Mouse (Mus musculus) cerebellum, adult 2 months (tissue): ENCODE results near the gene Spag16. TPM values are rescaled to one million over a fixed set of nuclear protein-coding genes. Genes with fewer than 3 reads are reported as not detected.
"Not testable (repeated sequence)": the region's sequence is repeated elsewhere in the genome, so short reads cannot be mapped to it uniquely, and the experiment has no call there.

Experiments
- DNase-seq, 2 experiments: peaks; one replicate each; pipeline ENCODE4 v3.0.0; 2021
- H3K27ac ChIP-seq: fragments of 200-500 bp; 2 replicates; pipeline ENCODE4 v1.5.1; 2012; ENCODE audit warnings: low read length, control low read depth, inconsistent platforms; ENCODE audit not compliant: insufficient read depth
- H3K27me3 ChIP-seq: fragments of 200-500 bp; 2 replicates; pipeline ENCODE4 v1.6.1; 2012; ENCODE audit warnings: inconsistent platforms, mild to moderate bottlenecking, low read length, moderate library complexity; ENCODE audit not compliant: control insufficient read depth, insufficient read depth
- H3K4me1 ChIP-seq: fragments of 200-500 bp; 2 replicates; pipeline ENCODE4 v1.6.1; 2011; ENCODE audit warnings: low read length; ENCODE audit not compliant: control insufficient read depth, insufficient read depth
- H3K4me3 ChIP-seq: fragments of 200-500 bp; replicated peaks from 2 replicates; pipeline ENCODE3; 2011; ENCODE audit warnings: mild to moderate bottlenecking, low read depth, low read length, control low read depth; ENCODE audit not compliant: insufficient read depth
- CTCF ChIP-seq: fragments of 200-500 bp; IDR thresholded peaks from 2 replicates; pipeline ENCODE4 v1.5.1; 2011; ENCODE audit warnings: low read depth, mild to moderate bottlenecking, control low read depth, low read length, moderate library complexity, borderline replicate concordance; ENCODE audit not compliant: insufficient read depth
- POLR2A ChIP-seq: fragments of 200-500 bp; IDR thresholded peaks from 2 replicates; pipeline ENCODE4 v1.6.1; 2011; ENCODE audit warnings: low read length, control low read depth, borderline replicate concordance; ENCODE audit not compliant: insufficient read depth
- WGBS: fragments of 180-500 bp; shearing (Covaris S2); methylation state at CpG from one replicate; pipeline ENCODE4 v1.1.7; 2018; 5-methylcytosine and 5-hydroxymethylcytosine counted together
- polyA plus RNA-seq: library from polyadenylated mRNA; depleted of rRNA; stranded (reverse); fragments of >200 nt; gene quantifications from 2 replicates; pipeline ENCODE4 v1.2.3, GENCODE M21; 2012

Gene Spag16
- polyA plus RNA-seq, 1 experiment, result 0.61 TPM

DNA sequence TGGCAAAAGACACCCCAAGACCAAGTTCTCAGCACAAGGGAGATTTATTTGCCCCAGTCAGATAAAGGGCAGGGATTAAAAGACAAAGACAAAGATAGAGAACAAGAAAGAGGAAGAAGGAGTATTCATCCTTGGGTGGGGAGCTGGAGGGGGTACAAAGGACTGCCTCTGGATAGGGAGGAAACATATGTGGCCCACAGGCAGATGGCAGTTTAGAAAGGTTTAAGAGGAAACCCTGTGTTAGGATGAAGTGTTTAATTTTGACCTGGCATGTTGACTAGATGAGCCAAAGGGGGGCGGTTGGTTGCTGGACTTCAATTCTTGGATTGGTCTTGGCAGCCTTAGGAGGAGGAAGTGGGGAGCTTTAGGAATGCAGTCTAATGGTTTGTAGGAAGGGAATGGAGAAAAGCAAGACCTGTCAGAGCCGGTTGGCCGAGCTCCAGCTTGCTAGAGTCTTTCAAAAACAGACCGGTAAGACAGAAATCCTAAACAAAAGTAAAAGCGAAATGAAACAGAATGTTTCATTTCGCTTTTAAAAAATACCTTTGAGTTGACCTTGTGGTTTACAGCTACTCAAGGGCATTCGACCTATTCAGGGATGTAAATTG is 2.2 kb downstream of the Spag16 start:
- Histone ChIP-seq H3K4me3 (no peak overlapping the region), H3K4me1 (no peaks in the 10 kb centered on the region), H3K27ac (no peak overlapping the region), H3K27me3 (no peaks in the 10 kb centered on the region; the same call in 1 of the 2 replicates)
- 65% methylated on average over 7 of the region's 7 CpGs for WGBS
- DNase-seq, result no peak
- TF ChIP-seq CTCF (no peak), POLR2A (no peak)

DNA sequence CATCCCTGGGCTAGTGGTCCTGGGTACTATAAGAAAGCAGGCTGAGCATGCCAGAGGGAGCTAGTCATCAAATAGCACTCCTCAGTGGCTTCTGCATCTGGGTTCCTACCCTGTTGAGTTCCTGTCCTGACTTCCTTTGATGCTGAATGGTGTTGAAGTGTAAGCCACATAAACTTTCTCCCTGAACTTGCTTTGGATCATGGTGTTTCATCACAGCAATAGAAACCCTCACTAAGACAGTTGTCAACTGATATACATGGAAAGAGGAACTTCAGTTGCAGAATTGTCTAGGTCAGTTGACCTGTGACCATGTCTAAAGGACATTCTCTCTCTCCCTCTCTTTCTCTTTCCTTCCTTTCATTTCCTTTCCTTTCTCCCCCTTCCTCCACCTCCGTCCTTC is 3.8 kb downstream of the Spag16 start:
- WGBS, result 79% methylated on average over 1 of the region's 1 CpGs
- Histone ChIP-seq H3K27me3 (no peaks in the 10 kb centered on the region; the same call in 1 of the 2 replicates), H3K4me3 (no peak overlapping the region), H3K4me1 (no peaks in the 10 kb centered on the region), H3K27ac (no peak overlapping the region)
- TF ChIP-seq POLR2A, result no peak
- TF ChIP-seq CTCF, result no peak
- DNase-seq, result no peak

DNA sequence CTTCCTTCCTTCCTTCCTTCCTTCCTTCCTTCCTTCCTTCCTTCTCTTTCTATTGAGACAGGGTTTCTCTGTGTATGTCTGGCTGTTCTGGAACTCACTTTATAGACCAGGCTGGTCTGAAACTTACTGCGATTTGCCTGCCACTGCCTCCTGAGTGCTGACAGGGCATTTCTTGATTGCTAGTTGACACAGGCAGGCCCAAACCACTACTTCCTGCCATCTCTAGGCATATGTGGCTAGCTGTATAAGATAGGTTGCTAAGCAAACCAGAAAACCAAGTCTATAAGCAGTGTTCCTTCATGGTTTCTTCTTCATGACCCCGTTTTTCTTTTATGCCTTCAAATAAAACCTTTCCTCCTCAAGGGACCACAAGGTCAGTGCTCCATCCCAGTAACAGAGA is 4.2 kb downstream of the Spag16 start:
- TF ChIP-seq POLR2A, result no peak
- TF ChIP-seq CTCF, result no peak
- no peaks in the 10 kb centered on the region for H3K4me1 ChIP-seq
- WGBS, result 98% methylated on average over 2 of the region's 2 CpGs

DNA sequence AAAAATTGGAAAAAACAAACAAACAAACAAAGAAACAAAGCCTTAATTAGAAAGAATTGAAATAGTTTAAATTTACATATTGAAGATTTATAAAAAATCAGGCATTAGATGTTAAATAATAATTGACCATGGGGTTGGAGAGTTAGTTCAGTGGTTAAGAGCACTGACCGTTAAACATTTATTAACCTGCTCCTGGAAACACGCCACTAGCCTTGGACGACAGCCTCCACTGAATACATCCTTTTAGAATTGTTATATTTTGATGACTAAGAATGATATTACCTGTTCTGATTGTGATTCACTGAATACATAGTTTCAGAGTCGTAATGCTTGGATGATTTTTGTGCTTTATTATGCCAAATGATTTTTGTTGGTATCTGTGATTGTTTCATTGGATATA is 6.7 kb downstream of the Spag16 start:
- not testable (repeated sequence) for H3K27me3 ChIP-seq, H3K4me3 ChIP-seq, DNase-seq, H3K4me1 ChIP-seq, H3K27ac ChIP-seq
- 66% methylated on average over 4 of the region's 4 CpGs for WGBS

More for the DNA sequence above, 4.2 kb downstream of the Spag16 start:
- no peak for DNase-seq
- Histone ChIP-seq H3K4me3 (no peak overlapping the region), H3K27me3 (no peaks in the 10 kb centered on the region; the same call in 1 of the 2 replicates), H3K27ac (no peak overlapping the region)

DNA sequence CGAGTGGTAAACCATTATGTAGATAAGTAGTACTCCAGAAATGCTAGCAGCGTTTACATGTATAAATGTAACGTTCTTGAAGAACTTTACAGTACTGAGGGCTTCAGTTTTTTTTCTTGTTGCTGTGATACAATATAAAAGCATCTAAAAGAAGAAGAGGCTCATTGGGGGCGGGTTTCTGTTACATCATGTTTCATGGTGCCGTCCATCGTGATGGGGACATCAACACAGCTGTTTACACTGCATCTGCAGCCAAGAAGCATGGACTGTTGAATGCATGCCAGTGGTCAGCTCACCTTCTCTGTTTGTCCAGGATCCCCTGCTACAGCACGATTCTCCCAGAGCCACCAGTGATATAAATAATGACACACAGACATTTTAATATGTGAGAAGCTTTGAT is 26.7 kb downstream of the Spag16 start:
- DNase-seq, result no peak
- WGBS, result 14% methylated on average over 7 of the region's 7 CpGs
- no peaks in the 10 kb centered on the region for H3K4me1 ChIP-seq
- H3K27me3 ChIP-seq, result no peaks in the 10 kb centered on the region
- no peak overlapping the region for H3K27ac ChIP-seq
- TF ChIP-seq POLR2A, result no peak
- no peak for TF ChIP-seq CTCF
- no peak overlapping the region for H3K4me3 ChIP-seq

DNA sequence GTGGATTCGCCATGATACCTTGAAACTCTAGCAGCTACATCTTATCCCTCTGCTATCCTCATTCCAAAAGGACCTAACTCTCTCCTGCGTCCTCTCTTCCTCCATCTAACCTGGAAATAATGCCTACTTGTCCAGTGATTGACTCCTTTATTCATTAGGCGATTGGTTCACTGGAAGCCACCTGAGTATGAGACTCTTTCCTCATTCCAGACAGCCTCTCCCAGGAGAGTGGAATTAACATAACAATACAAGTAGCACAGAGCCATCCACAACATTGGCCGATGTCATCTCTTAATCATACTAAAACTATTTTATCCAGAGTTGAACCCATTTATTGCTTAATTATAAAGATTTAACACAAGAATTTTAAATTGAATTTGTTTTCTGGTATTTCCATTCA is 41.0 kb downstream of the Spag16 start:
- 60% methylated on average over 4 of the region's 4 CpGs for WGBS
- no peak overlapping the region for H3K4me3 ChIP-seq
- no peak for DNase-seq
- TF ChIP-seq POLR2A, result no peak
- no peak for TF ChIP-seq CTCF
- H3K27ac ChIP-seq, result no peak overlapping the region
- no peaks in the 10 kb centered on the region for H3K4me1 ChIP-seq
- no peaks in the 10 kb centered on the region for H3K27me3 ChIP-seq

DNA sequence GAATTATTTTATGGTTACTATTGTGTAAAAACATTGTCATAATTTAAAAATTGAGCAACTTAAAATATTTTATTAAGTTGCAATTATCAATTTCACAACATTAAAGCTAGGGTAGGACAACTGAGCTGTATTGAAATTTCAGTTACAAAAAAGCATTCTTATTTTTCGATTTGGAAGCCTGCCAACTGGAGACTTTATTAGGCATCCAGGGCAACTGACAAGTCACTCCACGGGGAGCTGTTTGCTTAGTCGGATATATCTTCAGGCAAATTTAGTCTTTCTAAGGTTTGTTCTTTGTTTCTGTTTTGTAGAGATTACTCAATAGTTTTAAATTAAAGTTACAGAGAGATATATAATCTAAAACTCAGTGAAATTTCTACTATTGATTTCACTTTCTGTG is 129.8 kb downstream of the Spag16 start:
- TF ChIP-seq CTCF (no peak), POLR2A (no peak)
- Histone ChIP-seq H3K4me1 (no peaks in the 10 kb centered on the region), H3K4me3 (no peak overlapping the region), H3K27ac (no peak overlapping the region), H3K27me3 (no peaks in the 10 kb centered on the region)
- 9% methylated on average over 3 of the region's 3 CpGs for WGBS
- no peak for DNase-seq

DNA sequence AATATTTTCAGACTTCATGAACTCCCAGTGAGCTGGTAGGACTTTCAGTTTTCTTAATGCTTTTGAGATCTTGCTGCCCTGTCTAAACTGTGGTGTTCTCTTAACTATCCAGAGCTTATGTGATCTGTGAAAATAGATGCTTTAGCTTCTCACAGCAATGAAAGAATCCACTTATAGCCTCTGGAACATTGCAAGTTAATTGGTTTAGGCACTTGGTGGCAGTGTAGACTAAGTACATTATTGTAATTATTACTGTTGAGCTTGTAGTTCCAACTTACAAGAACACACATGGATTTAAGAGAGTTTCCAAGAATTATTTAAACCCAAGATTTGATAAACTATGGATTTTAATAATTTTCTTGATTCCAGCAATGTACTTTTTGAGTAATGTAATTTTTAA is 170.1 kb downstream of the Spag16 start:
- H3K4me1 ChIP-seq, result no peaks in the 10 kb centered on the region
- H3K27ac ChIP-seq, result no peak overlapping the region
- peak in 1 of 2 experiments; percentile 1 for DNase-seq
- no peak for TF ChIP-seq CTCF
- no peak for TF ChIP-seq POLR2A
- H3K27me3 ChIP-seq, result no peaks in the 10 kb centered on the region
- H3K4me3 ChIP-seq, result no peak overlapping the region
